Mouse (Mus musculus) gastrocnemius, adult 8-10 months (tissue): ENCODE results near the gene Donson. TPM values are rescaled to one million over a fixed set of nuclear protein-coding genes. Genes with fewer than 3 reads are reported as not detected.

Experiments
- DNase-seq, 2 experiments: peaks; one replicate each; pipeline ENCODE4 v3.0.0; 2022; ENCODE audit warnings: low spot score in 2 of 2
- total RNA-seq, 4 experiments: library from RNA; stranded (reverse); gene quantifications; 2 replicates each; pipeline ENCODE4 v1.2.4; 2022

Gene Donson
- total RNA-seq = 1 to 10 TPM in 1 of 4 experiments, under 1 TPM in 3; 0.49 to 1.0 (median 0.60) TPM

GRCm38 (mm10) chr16:91688619-91689334 is at the start of gene Donson:
Gene Donson, minus strand, starts transcription at chr16:91688770.
- DNase-seq = peak; percentile 89

- no peak for DNase-seq
These were observed 47.7 kb upstream of the Donson start for GRCm38 (mm10) chr16:91736046-91736816.

- peak; percentile 47 to 52 for DNase-seq
These were observed 46.2 kb upstream of the Donson start for GRCm38 (mm10) chr16:91734771-91735170.

DNA sequence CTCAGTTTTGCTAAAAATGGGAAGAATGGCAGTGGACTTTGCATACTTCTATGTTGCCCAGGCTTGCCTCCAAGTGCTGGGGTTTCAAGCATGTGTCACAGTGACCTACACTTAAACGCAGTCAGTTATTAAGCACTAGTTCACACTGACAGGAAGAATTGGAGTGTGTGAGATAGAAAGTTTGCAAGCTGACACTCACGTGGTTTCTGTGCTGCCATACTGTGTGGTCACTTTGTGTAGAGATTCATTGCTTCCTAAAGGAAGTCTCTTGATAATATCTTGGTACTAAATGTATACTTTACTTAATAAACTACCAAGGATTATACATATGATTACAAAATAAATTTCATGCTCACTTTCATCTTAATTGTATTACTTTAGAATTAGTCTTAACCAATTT is 44.2 kb upstream of the Donson start:
- DNase-seq = no peak

DNA sequence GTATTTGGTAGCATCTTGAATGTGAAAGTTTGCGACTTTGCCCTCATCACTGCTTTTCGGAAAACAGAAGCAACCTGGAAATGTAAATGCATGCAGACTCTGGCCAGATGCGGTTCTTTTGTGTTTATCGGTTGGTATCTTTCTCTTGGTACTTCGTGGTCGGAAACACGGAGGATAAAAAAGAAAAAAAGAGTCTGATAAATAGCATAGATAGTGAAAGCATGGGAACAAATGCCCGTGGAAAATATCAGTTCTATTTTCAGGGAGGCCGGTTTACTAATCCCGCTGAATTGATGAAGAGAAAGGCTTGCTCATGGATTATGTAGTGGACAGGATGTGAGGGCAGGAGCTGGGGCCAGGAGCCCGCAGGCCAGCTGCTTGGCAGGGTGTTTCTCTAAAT is 41.9 kb upstream of the Donson start:
- no peak for DNase-seq

DNA sequence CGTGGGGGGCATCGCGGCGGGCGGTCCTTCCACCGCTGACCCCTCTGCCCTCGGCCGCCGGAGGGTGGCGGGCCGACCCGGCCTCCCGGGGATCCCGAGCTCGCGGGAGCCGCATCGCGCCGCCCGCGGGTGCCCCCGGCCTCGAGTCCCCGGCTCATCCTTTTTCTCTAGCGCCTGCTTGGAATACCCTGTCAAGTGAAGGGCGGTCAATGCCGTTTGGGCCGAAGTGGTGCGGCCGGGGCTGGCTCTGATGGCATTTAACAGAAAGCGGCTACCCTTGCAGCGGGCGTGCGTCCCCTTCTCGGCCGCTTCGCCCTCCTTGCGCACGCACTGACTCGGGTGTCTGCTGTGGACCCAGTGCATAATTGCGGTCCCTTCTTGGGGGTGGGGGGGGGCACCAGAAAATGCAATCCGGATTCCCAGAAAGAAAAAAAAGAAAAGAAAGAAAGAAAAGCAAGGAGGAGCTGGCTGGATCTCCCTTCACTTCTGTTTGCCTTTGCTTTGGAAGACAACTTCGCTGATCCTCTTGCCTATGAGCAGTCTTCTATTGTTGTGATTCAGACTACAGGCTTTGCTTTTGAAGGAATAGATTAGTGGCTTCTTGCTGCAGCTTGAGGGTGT is 41.4 kb upstream of the Donson start:
- DNase-seq = peak; percentile 17 to 33

DNA sequence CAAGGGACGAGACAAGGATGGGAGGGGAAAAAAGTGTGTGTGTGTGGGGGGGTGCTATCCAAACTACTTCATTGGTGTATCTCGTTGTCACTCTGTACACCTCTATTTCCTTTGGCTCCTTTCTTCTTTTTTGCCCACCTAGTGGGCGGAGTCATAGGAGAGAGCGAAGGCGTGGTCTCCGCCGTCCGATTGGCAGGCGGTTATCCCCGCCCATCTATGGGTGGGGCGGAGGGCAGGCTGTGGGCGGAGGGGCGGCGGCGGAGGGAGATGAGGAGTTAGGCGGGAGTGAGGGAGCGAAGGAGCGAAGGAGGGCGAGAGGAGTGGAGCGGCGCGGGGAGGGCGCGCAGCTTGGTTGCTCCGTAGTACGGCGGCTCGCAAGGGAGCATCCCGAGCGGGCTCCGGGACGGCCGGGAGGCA is 40.5 kb upstream of the Donson start, which contains the start of gene Itsn1:
TSS of gene Itsn1 (plus strand) at position 216 of the 417 bp plus-strand sequence.
- peak; percentile 96 to 97 for DNase-seq

DNA sequence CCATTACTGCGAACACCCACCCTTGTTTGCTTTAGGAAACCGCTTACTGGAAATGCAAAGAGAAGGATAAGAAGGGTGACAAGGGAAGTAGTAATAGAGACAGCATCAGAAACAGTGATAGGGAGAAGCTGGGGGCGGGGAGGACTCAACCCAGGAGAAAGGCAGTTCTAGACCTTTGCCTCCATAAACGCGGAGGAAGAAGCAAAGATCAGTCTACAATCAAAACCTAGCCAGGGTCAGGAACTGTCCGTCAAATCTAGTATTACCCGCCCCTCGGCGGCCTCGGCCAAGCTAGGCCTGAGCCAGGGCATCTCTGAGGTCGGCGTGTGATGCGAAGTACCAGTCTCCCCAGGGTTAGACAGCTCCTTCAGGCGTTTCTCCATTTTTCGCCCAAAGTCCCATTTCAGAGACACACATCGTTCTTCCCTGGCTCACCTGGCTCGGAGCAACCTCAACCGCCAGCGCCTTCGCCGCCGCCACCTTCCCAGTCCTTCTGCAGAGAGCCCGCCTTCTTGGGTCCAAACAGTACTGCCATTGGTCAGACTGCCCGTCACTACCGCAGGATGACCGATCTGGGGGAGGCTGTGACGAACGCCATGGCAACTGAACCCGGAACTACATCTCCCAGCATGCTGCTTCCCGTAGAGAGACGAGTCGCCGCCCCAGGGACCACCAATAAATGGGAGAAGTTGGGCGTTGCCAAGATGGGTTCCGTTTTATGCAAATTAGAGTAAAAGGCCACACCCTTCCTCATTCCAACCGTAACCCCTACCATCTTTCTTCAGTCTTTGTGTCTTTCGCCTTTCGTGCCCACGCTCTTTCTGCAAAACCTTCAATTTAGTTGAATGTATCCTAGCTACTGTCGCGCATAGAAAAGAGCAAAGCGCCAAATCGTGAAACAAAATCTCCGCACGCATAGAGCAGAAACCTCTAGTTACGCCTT is 39.8 kb upstream of the Donson start, which contains the start of gene Cryzl1:
TSS of gene Cryzl1 (minus strand) at position 853 of the 943 bp plus-strand sequence.
- peak; percentile 97 to 99 for DNase-seq

- DNase-seq = no peak
These were observed 38.9 kb upstream of the Donson start for GRCm38 (mm10) chr16:91727433-91727832.

DNA sequence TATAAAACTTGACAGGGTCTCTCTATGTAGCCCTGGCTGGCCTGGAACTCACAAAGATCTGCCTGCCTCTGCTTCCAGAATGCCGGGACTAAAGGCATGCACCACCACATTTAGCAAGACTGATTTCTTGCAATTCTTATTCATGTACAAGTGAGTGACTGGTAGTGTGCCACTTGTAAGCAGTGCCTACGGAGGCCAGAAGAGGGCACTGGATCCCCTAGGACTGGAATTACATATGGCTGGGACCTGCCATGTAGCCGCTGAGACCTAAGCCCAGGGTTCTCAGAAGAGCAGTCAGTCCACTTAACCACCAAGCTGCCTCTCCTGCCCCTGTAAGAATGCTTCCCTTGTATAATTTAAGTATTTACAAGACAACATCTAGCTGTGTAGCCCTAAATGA is 35.7 kb upstream of the Donson start:
- DNase-seq = peak; percentile 48 to 49

GRCm38 (mm10) chr16:91717399-91717798 is 28.8 kb upstream of the Donson start:
- DNase-seq = no peak

DNA sequence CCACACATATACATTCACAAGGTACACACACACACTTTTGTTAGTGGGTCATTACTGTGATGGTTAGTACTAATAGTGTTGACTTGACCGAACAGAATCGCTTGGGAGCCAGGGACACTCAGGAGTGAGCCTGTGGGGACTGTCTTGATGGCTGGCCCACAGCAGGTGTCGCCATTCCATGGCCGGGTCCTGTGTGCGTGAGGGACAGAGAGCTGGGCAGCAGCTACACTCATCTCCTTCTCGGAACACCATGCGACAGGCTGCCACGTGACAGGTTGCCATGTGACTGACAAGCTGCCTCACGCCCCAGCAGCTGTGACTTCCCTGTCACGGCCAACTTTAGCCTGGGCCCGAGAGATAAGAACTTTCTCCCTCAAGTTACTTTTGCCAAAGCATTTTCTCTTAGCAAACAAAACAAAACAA is 28.4 kb upstream of the Donson start:
- DNase-seq = no peak

- DNase-seq = no peak
These were observed 21.7 kb upstream of the Donson start for GRCm38 (mm10) chr16:91710241-91710640.

DNA sequence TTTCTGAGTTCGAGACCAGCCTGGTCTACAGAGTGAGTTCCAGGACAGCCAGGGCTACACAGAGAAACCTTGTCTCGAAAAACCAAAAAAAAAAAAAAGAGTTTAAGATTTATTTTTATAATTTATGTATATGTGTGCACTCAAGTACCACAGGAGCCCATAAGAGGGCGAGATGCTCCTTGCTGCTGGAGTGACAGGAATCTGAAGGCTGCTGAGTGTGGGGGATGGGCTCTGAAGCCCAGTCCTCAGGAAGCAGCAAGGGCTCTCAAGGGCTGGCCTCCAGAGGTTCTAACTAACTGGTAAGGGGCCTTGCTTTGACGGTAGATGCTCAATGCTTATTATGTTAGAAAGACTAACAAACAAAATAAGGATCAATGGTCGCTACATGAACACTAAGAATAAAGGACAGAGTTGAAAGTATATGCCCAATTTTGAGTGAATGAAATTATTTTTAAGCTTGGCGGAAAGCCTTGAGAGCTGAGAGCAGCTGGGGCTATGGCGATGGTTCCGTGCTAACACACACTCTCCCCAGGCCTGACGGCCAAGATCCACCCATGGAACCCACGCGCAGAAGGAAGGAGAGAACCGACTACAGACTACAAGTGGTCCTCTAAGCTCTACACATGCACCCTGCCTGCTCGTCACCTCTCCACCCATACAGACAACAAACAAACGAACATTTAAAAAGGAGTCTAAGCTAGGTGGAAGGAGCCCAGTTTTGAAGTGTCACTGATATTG is 16.2 kb upstream of the Donson start:
- DNase-seq = no peak

DNA sequence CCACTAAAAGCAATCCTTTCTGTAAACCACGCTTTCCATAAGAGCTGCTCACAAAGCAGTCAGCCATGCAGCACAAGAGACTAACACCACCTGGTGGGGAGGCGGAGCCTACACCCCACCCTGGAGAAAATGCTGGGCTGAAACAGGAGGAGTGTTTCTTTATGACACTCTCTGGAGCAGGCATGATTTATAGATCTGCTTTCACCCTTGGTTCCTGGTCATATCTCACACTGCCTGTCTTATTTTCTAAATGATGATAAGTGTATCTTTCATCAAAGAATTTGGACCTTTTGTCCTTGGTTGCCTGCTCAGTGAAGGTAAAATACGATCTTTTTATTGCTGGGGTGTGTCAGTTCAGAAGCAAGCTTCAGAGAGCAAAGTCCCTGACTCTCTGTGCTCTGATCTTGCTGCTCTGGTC is 14.2 kb upstream of the Donson start:
- no peak for DNase-seq

- DNase-seq = no peak
These were observed 13.3 kb upstream of the Donson start for GRCm38 (mm10) chr16:91701908-91702307.

DNA sequence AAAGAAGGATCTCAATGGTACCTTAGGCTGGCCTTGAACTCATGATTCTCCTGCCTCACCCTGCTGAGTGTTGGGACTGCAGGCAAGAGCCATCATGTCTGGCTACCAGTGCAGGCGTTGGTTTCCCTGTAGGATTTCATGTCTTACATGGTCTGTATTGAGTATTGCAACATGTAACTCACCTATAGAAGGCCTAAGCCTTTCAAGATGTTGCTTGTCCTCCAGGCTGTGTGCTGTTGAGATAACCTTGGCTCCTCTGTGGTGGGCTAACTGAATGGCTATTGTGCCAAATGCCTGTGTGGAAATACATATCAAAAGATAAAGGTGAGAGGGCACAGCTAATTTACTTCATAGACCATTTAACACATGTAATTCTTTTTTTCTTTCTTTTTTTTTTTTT is 10.4 kb upstream of the Donson start:
- no peak for DNase-seq

DNA sequence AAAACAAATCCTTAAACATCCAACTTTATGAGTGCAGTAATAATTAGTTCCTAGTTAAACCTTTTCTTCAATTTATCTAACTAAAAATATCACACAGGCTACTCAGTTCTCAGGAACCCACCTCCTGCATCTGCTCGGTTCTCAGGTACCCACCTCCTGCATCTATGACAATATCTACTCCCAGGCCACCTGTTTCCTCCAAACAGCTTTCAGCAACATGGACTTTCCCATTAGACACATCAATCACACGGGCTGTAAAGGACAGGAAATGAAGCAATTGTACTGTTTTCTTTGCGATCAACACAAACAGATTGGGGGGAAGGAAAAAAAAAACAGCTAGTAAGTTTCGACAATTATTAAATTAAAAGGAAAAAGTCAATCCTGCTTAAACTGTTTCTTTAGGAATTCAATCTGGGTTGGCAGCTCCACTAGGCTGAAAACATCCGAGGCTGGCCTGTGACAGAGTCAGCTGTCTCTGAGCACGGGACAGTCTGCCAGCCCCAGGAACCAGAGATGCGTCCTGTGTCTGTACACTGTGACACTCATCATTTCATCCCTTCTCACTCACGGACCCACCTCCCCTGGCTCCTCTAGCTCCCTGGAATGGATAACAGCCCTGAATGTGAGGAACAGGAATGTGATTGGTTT is 6.7 kb upstream of the Donson start:
- peak; percentile 20 to 21 for DNase-seq

GRCm38 (mm10) chr16:91694455-91695084 is 6.0 kb upstream of the Donson start:
- DNase-seq = peak; percentile 49 to 57
